Mouse (Mus musculus) liver, embryonic 14.5 days (tissue): Measurements from ENCODE around the gene Nsd1.

Source experiments
- CTCF ChIP-seq: IDR thresholded peaks from 2 replicates; pipeline ENCODE4 v1.5.1; 2016; ENCODE audit warnings: antibody characterized with exemption, low read depth, control low read depth
- EP300 ChIP-seq: IDR thresholded peaks from 2 replicates; pipeline ENCODE4 v1.6.1; 2016; ENCODE audit warnings: antibody characterized with exemption, low read depth

- TF ChIP-seq CTCF (no peak), EP300 (no peak)
Measured at GRCm38 (mm10) chr13:55288854-55289253, 79.3 kb downstream of the Nsd1 start.
